Mouse (Mus musculus) stomach, embryonic 16.5 days (tissue): ENCODE measurements around the gene Spag17. TPM values are rescaled to one million over a fixed set of nuclear protein-coding genes. Genes with fewer than 3 reads are reported as not detected.

Experiments
- ATAC-seq: fragments of 200-750 bp; cut with Nextera tagmentation; 2 replicates; pipeline ENCODE4 v1.8.0; 2017; ENCODE audit warnings: moderate number of reproducible peaks, moderate TSS enrichment; ENCODE audit not compliant: insufficient read depth, low FRiP score
- H3K27ac ChIP-seq: fragments of 300-500 bp; sonication (generic); 2 replicates; pipeline ENCODE4 v1.5.1; 2014; ENCODE audit warnings: low read length
- H3K27me3 ChIP-seq: fragments of 300-500 bp; sonication (generic); 2 replicates; pipeline ENCODE4 v1.6.1; 2014; ENCODE audit warnings: low read length, control low read depth, mixed read lengths; ENCODE audit not compliant: control insufficient read depth, insufficient read depth
- H3K36me3 ChIP-seq: fragments of 300-500 bp; sonication (generic); 2 replicates; pipeline ENCODE4 v1.6.1; 2014; ENCODE audit warnings: low read length; ENCODE audit not compliant: control insufficient read depth, insufficient read depth
- H3K4me1 ChIP-seq: fragments of 300-500 bp; sonication (generic); 2 replicates; pipeline ENCODE4 v1.6.1; 2014; ENCODE audit warnings: low read length, control low read depth, mixed read lengths; ENCODE audit not compliant: control insufficient read depth, insufficient read depth
- H3K4me2 ChIP-seq: fragments of 300-500 bp; sonication (generic); 2 replicates; pipeline ENCODE4 v1.6.1; 2014; ENCODE audit warnings: low read depth, low read length, mixed read lengths
- H3K4me3 ChIP-seq: fragments of 300-500 bp; sonication (generic); replicated peaks from 2 replicates; pipeline ENCODE4 v1.5.1; 2014; ENCODE audit warnings: mild to moderate bottlenecking, low read length
- H3K9ac ChIP-seq: fragments of 300-500 bp; sonication (generic); 2 replicates; pipeline ENCODE4 v1.6.1; 2014; ENCODE audit warnings: low read length
- H3K9me3 ChIP-seq: fragments of 300-500 bp; sonication (generic); replicated peaks from 2 replicates; pipeline ENCODE4 v1.6.1; 2016; ENCODE audit warnings: low read length, control low read depth; ENCODE audit not compliant: control insufficient read depth
- whole genome bisulfite sequencing: fragments of 180-500 bp; shearing (Covaris S2); extraction: QIAGEN DNeasy Blood & Tissue Kit; methylation state at CpG from one replicate; pipeline ENCODE4 v1.1.7; 2014; 5-methylcytosine and 5-hydroxymethylcytosine counted together
- polyA plus RNA-seq: library from polyadenylated mRNA; unstranded; fragments of >200 nt; fragmentation: Nextera tagmentation; extraction: Ambion mirVana; gene quantifications from 2 replicates; pipeline ENCODE4 v1.2.1, GENCODE M21; 2015

Gene Spag17
- polyA plus RNA-seq, 1 experiment from 2014 or later, result 0.45 TPM

DNA sequence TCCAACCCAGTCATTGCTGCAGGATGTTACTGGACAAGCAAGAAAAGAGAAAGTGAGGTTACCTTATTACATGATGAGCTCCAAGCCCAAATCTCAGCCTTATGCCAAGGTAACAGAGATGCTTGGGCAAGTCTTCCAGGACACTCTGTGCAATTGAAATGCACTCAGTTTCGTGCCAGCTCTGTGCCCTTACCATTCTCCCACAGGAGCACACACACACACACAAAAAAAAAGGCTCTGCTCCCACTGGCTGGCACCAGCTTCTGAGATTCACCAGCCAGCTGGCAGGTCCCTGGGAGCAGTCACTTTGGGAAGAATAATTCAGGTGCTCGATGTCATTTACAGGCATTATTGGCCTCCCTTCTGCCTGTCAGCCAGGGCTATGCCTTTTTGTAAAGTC, 221.5 kb downstream of the Spag17 start:
- 80% methylated on average over 2 of the region's 2 CpGs for WGBS
- Histone ChIP-seq H3K4me3 (no peak overlapping the region), H3K4me2 (no peak overlapping the region), H3K36me3 (no peaks in the 10 kb centered on the region), H3K4me1 (no peaks in the 10 kb centered on the region), H3K9ac (no peak overlapping the region), H3K27ac (no peak overlapping the region), H3K9me3 (no peaks in the 10 kb centered on the region), H3K27me3 (no peaks in the 10 kb centered on the region)
- ATAC-seq, result no peak

DNA sequence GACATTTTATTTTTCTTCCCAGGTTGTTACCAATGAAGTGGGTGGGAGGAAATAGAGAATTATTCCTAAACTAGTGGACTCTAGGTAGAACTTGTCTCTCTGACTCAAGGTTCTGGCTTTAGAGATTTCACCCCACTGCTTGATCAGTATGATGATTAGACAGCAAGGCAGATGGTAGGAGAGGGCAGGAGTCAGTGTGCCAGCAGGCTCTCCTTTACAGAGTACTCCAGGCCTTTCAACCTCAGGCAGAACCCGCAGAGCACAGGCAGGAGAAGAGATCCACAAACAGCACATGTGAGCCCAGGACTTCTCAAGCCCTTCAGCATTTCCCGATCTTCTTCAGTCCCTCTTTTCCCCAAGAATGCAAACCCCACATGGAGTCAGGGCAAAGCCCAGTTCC, 233.5 kb downstream of the Spag17 start:
- no peaks in the 10 kb centered on the region for H3K36me3 ChIP-seq
- no peaks in the 10 kb centered on the region for H3K9me3 ChIP-seq
- ATAC-seq, result no peak
- no peak overlapping the region for H3K27ac ChIP-seq
- H3K4me2 ChIP-seq, result no peak overlapping the region
- H3K4me3 ChIP-seq, result no peak overlapping the region
- WGBS, result 76% methylated on average over 2 of the region's 2 CpGs
- H3K9ac ChIP-seq, result no peak overlapping the region
- H3K4me1 ChIP-seq, result no peaks in the 10 kb centered on the region
- H3K27me3 ChIP-seq, result no peaks in the 10 kb centered on the region

DNA sequence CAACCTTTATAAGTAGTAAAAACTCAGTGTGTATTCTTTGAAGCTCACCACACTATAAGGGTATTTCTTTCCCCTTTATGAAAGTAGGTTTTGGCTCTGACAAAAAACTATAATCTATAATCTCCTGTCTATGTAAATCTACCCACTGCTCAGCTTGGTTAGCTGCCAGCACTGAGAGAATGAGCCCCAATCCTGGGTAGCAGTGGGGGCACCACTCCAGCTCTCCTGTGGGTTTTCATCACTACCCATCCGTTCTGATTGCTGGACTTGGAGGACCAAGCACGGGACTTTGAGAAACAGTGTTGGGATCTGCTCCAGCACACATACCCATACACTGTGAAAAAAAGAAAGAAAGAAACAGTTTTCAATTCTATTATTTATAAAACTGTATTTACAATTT, 236.8 kb downstream of the Spag17 start:
- Histone ChIP-seq H3K9ac (no peak overlapping the region), H3K4me2 (no peak overlapping the region), H3K9me3 (no peaks in the 10 kb centered on the region), H3K27ac (no peak overlapping the region), H3K27me3 (no peaks in the 10 kb centered on the region), H3K4me3 (no peak overlapping the region), H3K36me3 (no peaks in the 10 kb centered on the region), H3K4me1 (no peaks in the 10 kb centered on the region)
- WGBS, result 49% methylated on average over 2 of the region's 2 CpGs
- ATAC-seq, result no peak; the same call in 1 of the 2 replicates

DNA sequence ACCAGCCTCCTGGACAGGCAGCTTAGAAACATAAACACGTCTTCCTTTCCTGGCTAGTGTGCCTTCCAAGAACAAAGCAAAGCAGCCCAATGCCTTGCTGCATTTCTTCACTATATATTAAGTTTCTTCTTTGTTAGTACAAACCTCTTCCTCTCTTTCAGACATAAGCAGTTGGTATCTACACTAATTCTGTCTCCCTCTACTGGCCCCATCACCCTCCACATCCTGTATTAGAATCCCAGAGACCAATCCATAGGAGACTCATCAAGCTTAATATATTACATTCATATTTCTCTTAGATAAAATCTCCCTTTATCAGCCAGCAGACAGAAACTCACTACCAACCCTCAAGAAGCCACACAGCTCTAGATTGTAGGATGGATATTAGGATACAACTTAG, 237.2 kb downstream of the Spag17 start:
- no peak overlapping the region for H3K4me2 ChIP-seq
- H3K4me1 ChIP-seq, result no peaks in the 10 kb centered on the region
- no peaks in the 10 kb centered on the region for H3K27me3 ChIP-seq
- H3K9me3 ChIP-seq, result no peaks in the 10 kb centered on the region
- H3K27ac ChIP-seq, result no peak overlapping the region
- no peak for ATAC-seq
- H3K9ac ChIP-seq, result no peak overlapping the region
- H3K36me3 ChIP-seq, result no peaks in the 10 kb centered on the region
- H3K4me3 ChIP-seq, result no peak overlapping the region
- 25% methylated on average over 1 of the region's 1 CpGs for WGBS

DNA sequence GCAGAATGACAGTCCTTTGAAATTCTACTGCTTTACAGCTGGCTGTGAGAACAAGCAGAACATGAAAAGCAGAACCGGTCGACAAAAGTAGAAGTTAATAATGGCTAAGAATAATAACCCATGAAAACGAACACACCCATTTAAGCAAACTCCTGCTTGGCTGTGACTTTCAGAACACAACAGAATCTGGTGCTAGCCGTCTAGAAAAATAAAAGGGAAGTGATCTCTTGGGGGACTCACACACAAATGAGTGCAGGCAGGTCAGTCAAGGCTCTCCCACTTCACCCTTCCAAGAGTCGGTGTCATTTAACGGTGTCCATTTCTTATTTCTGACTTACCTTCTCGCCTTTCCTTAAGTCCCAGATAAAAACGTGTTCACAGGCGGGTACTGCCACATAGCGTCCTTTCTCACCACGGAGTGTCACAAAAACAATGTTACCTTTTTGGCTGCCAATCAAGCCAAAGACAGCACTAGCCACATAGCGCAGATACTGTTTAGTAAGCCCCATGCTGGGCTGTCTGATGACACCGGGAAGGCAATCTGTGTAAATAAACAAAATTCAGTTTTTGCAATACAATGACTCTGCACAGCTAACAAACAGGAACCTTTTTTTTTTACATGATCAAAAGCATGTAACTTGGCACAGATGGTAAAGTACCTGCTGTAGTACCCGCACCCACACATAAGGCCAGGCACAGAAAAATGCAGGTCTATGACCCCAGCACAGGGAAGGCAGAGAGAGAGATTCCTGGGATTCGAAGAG, 275.7 kb downstream of the Spag17 start:
- WGBS, result 73% methylated on average over 15 of the region's 15 CpGs
- H3K4me3 ChIP-seq, result peak overlapping the region; percentile 88
- H3K36me3 ChIP-seq, result peaks cover 18% of the 10 kb centered on the region
- peak overlapping the region; percentile 90 for H3K9ac ChIP-seq
- peak overlapping the region; percentile 67 for H3K4me2 ChIP-seq
- no peak for ATAC-seq
- H3K4me1 ChIP-seq, result peaks cover 10% of the 10 kb centered on the region
- no peaks in the 10 kb centered on the region for H3K9me3 ChIP-seq
- no peaks in the 10 kb centered on the region for H3K27me3 ChIP-seq
- no peak overlapping the region; the same call in 1 of the 2 replicates for H3K27ac ChIP-seq

DNA sequence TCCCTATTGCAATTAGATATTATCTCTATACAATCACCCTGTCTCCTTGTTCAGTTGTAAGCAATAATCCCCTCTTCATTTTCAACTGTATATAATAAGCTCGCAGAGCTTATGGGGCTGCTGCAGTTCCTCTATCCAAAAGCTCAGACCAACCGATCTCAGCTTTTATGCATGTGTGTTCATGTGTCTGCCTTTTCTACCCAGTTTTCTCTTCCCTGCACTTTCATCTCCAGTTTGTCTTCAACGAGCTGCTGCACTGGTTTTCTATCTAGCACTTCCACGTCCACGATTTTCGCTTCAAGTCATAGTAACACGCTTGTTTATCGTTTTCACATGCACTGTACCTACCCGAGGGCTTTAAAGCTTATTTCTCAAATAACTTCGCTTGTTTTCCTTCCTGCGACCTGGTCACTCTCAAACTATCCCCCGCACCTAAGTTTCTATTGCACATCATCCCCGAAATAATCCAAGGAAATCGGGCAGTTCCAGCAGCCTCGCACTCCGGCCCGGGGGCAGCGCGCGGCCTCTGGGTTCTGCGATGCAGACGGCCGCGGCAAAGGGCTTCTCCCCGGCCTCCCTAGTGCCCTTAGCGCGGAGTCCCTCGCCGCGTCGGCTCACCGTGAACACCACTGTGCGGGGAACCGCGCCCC, 276.6 kb downstream of the Spag17 start:
- peaks cover 10% of the 10 kb centered on the region for H3K36me3 ChIP-seq
- no peaks in the 10 kb centered on the region for H3K27me3 ChIP-seq
- no peaks in the 10 kb centered on the region for H3K9me3 ChIP-seq
- H3K9ac ChIP-seq, result peak overlapping the region; percentile 90
- 1% methylated on average over 35 of the region's 35 CpGs for WGBS
- peak overlapping the region; percentile 88 for H3K4me3 ChIP-seq
- peak overlapping the region; percentile 67 for H3K4me2 ChIP-seq
- no peak for ATAC-seq
- peaks cover 10% of the 10 kb centered on the region for H3K4me1 ChIP-seq
- peak overlapping the region; percentile 67 for H3K27ac ChIP-seq

DNA sequence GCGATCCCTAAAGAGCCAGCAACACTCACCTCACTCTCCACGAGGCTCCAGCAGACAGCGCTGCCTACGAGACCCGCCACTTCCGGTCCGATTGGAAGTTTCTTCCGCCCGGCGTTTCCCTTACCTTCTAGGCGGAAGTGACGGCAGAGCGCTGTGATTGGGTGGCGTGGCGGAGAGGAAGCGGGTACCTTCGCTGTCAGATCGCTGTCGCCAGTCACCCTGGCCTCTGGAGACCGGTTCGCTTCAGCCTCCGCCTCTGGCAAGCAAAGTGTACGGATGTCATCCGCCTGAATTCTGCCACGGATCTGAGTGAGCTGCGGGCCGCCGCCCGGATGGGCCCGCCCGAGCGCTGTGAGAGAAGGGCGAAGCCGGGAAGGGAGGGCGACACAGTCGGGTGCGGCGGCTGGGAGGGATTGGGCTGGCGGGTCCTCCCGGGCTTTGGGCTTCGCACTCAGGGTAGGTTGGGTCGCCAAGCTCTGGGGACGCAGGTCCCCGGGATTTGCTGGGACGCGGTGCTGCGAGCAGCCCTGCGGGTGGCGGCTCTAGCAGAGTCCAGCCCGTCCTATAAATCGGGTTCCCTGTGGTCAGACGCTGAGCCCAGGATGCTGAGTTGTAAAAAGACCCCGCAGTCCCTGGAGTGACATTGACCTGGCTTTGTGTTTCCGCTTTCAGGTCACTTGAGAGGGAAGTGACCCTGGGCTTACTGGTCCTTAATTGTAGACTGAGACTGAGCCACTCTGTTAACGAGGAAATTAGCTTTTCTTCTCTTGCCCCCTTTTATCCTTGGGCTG, 277.3 kb downstream of the Spag17 start, which contains the start of the genes Gdap2 and Wdr3:
Gene Gdap2 (plus strand): TSS at position 67 of the 791 bp plus-strand sequence.
Gene Wdr3 (minus strand): TSS at position 93 of the 791 bp plus-strand sequence.
- peak; percentile 96 for ATAC-seq
- WGBS, result under 1% methylated on average over 55 of the region's 55 CpGs
- peak within 1 kb of the TSS; percentile 90 for H3K9ac ChIP-seq
- no peaks in the 10 kb centered on the region for H3K9me3 ChIP-seq
- peak within 1 kb of the TSS; percentile 90 for H3K27ac ChIP-seq
- peak within 1 kb of the TSS; percentile 88 for H3K4me3 ChIP-seq
- peaks cover 10% of the 10 kb centered on the region for H3K4me1 ChIP-seq
- peaks cover 9% of the 10 kb centered on the region; the same call in 1 of the 2 replicates for H3K36me3 ChIP-seq
- H3K27me3 ChIP-seq, result no peaks in the 10 kb centered on the region
- H3K4me2 ChIP-seq, result peak within 1 kb of the TSS; percentile 79

DNA sequence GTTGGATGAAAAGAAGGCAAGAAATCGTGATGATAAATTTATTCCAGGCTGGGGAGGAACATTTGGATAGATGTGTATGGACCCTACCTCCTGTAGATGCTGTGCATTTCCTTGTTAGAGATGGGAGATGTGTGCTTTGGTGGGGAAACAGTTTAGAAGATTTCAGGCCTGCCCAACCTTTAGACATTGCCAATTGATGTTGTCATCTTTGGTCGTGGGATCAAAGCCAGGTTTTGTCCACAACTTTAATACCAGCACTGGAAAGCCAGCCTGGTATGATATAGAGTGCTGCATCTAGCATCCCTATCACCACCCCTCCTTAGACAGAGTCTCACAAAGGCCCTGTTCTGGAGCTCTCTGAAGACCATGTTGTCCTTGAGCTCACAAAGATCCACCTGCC, 278.4 kb downstream of the Spag17 start:
- no peak overlapping the region for H3K4me2 ChIP-seq
- no peak overlapping the region for H3K4me3 ChIP-seq
- peaks cover 9% of the 10 kb centered on the region; the same call in 1 of the 2 replicates for H3K36me3 ChIP-seq
- H3K27ac ChIP-seq, result no peak overlapping the region
- H3K4me1 ChIP-seq, result peaks cover 10% of the 10 kb centered on the region
- H3K9me3 ChIP-seq, result no peaks in the 10 kb centered on the region
- no peak for ATAC-seq
- WGBS, result 84% methylated on average over 2 of the region's 2 CpGs
- no peak overlapping the region for H3K9ac ChIP-seq
- H3K27me3 ChIP-seq, result no peaks in the 10 kb centered on the region

DNA sequence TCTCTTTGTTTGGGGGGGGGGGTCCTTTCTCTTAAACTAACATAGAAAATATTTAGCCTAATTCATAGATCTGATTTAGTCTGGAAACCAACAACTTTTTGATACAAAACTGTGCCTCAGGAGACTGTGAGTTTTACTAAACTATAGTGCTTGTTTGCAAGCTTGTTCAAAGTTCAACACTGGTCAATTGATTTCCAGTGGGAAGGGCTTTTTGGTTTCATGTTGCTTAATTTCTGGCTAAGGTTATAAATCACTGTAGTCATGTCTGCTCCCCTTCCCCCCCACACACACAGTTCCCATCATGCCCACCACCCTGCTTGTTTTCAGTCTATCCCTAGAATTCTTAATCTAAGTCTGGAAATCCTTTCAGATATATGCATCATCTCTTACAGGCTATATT, 279.8 kb downstream of the Spag17 start:
- Histone ChIP-seq H3K4me2 (no peak overlapping the region), H3K36me3 (no peaks in the 10 kb centered on the region), H3K4me3 (no peak overlapping the region), H3K27me3 (no peaks in the 10 kb centered on the region), H3K9me3 (no peaks in the 10 kb centered on the region), H3K27ac (no peak overlapping the region), H3K4me1 (peaks cover 10% of the 10 kb centered on the region), H3K9ac (no peak overlapping the region)
- ATAC-seq, result no peak
